ENCODE assay signal across 34 mouse cellular contexts in genomic region chr8:119625788-119626187, GRCm38 (mm10). TPM values are rescaled to one million over a fixed set of nuclear protein-coding genes. Genes with fewer than 3 reads are reported as not detected.
A peak's percentile ranks its signal among the peaks of the same experiment; 100 is the strongest.
DNase-seq lines count a peak whose midpoint lies in the region; ATAC-seq and TF ChIP-seq lines count a peak whose summit lies in the region.
"Had no signal": no experiment of that assay in that cellular context is flagged by ENCODE, and none has a peak within 500 bp of the region (broad histone marks: within the 10 kb centered on the region; RNA-seq: fewer than 3 reads in every experiment).

No protein-coding gene starts in this region.

- H3K9ac ChIP-seq in midbrain, postnatal 0 days (replicated peaks; ENCODE audit: low read length, poor library complexity, severe bottlenecking) = no peak overlapping the region
- H3K9ac ChIP-seq: forebrain, embryonic 13.5 days; heart, embryonic 13.5 days; hindbrain, embryonic 13.5 days had no signal

- H3K9me3 ChIP-seq in E14TG2a.4 (ENCODE audit: low read length) = no peaks in the 10 kb centered on the region
- no peaks in the 10 kb centered on the region for H3K9me3 ChIP-seq in embryonic facial prominence, embryonic 10.5 days
- no peaks in the 10 kb centered on the region for H3K9me3 ChIP-seq in midbrain, postnatal 0 days (ENCODE audit: low read length)
- H3K9me3 ChIP-seq: forebrain, embryonic 10.5 days; forebrain, embryonic 13.5 days; heart, embryonic 10.5 days; heart, embryonic 13.5 days; hindbrain, embryonic 13.5 days had no signal

- 82% methylated on average over 22 of the region's 22 CpGs for WGBS in embryonic facial prominence, embryonic 10.5 days
- 81% methylated on average over 22 of the region's 22 CpGs for WGBS in midbrain, postnatal 0 days

- intact Hi-C loops in heart, postnatal 10 days (cut with DNase I) = no loop called here

- peak; percentile 77 for DNase-seq in heart, adult 11 months
- DNase-seq in heart, postnatal 10 days = no peak
- DNase-seq in ES-CJ7 (ENCODE audit: low read depth, low spot score) (peak; percentile 40), ZHBTc4 (ENCODE audit: low read depth, low spot score) (peak; percentile 53)
- no peak for DNase-seq in embryonic facial prominence, embryonic 10.5 days (ENCODE audit: low spot score)
- DNase-seq in midbrain, postnatal 0 days (ENCODE audit: low spot score) = no peak
- DNase-seq: adrenal gland, postnatal 10 days; adrenal gland, postnatal 36 days; B cell, adult 2 months; cerebellum, adult 18-20 months; cerebellum, adult 9-10 months; cerebellum, postnatal 14 days; embryo, embryonic 11 days; gastrocnemius, postnatal 14 days; heart, adult 2 months; kidney, adult 18-20 months had no signal

- no peak for ATAC-seq in midbrain, postnatal 0 days (ENCODE audit: low FRiP score)
- ATAC-seq: forebrain, embryonic 13.5 days; forebrain, embryonic 16.5 days; hindbrain, embryonic 16.5 days; inflammation-experienced regulatory T-cells, adult 6 months; intestine, embryonic 16.5 days had no signal

- H3K27ac ChIP-seq in embryonic facial prominence, embryonic 10.5 days (replicated peaks) = no peak overlapping the region; the same call in none of the 2 replicates
- no peak overlapping the region for H3K27ac ChIP-seq in midbrain, postnatal 0 days (ENCODE audit: low read depth, low read length)
- H3K27ac ChIP-seq: forebrain, embryonic 10.5 days; forebrain, embryonic 13.5 days; heart, adult 2 months; heart, embryonic 10.5 days; heart, embryonic 13.5 days; hindbrain, embryonic 13.5 days had no signal

- TF ChIP-seq CTCF in E14TG2a.4 (conservative IDR thresholded peaks at IDR 0.05; ENCODE audit: low read length) = no peak
- TF ChIP-seq CTCF in midbrain, postnatal 0 days (IDR thresholded peaks at IDR 0.05) = no peak

- no peaks in the 10 kb centered on the region for H3K36me3 ChIP-seq in E14TG2a.4 (ENCODE audit: insufficient read depth, low read length)
- H3K36me3 ChIP-seq in embryonic facial prominence, embryonic 10.5 days (replicated peaks) = no peaks in the 10 kb centered on the region
- no peaks in the 10 kb centered on the region for H3K36me3 ChIP-seq in midbrain, postnatal 0 days (ENCODE audit: insufficient read depth, low read length)
- H3K36me3 ChIP-seq: forebrain, embryonic 10.5 days; heart, embryonic 10.5 days; heart, embryonic 13.5 days; hindbrain, embryonic 13.5 days had no signal

- peaks cover 87% of the 10 kb centered on the region for H3K27me3 ChIP-seq in E14TG2a.4 (ENCODE audit: insufficient read depth, low read length)
- peaks cover 20% of the 10 kb centered on the region; the same call in 1 of the 2 replicates for H3K27me3 ChIP-seq in embryonic facial prominence, embryonic 10.5 days (replicated peaks; ENCODE audit: low read depth, poor library complexity, severe bottlenecking)
- H3K27me3 ChIP-seq in midbrain, postnatal 0 days (ENCODE audit: insufficient read depth, low read length) = no peaks in the 10 kb centered on the region
- H3K27me3 ChIP-seq: forebrain, embryonic 13.5 days had no signal

- H3K4me2 ChIP-seq in midbrain, postnatal 0 days (ENCODE audit: low read depth, low read length, poor library complexity, severe bottlenecking) = no peak overlapping the region
- H3K4me2 ChIP-seq: forebrain, embryonic 13.5 days; heart, embryonic 13.5 days; hindbrain, embryonic 13.5 days had no signal

- H3K4me1 ChIP-seq in E14TG2a.4 (replicated peaks; ENCODE audit: low read depth, low read length) = peaks cover 47% of the 10 kb centered on the region
- peaks cover 54% of the 10 kb centered on the region for H3K4me1 ChIP-seq in embryonic facial prominence, embryonic 10.5 days
- H3K4me1 ChIP-seq in midbrain, postnatal 0 days (ENCODE audit: insufficient read depth, low read length) = no peaks in the 10 kb centered on the region
- H3K4me1 ChIP-seq: forebrain, embryonic 13.5 days had no signal

- H3K4me3 ChIP-seq in E14TG2a.4 (replicated peaks; ENCODE audit: low read length) = peak overlapping the region; percentile 39
- H3K4me3 ChIP-seq in embryonic facial prominence, embryonic 10.5 days = no peak overlapping the region
- no peak overlapping the region for H3K4me3 ChIP-seq in midbrain, postnatal 0 days (ENCODE audit: low read depth, low read length)
- H3K4me3 ChIP-seq: forebrain, embryonic 10.5 days; forebrain, embryonic 13.5 days; heart, adult 2 months; heart, embryonic 10.5 days; heart, embryonic 13.5 days; hindbrain, embryonic 13.5 days had no signal

RNA-seq across cellular contexts. Expression of gene Kcng4, which starts 9.7 kb away (rescaled TPM):
- total RNA-seq in heart, postnatal 10 days (2021) = under 1 TPM in 1 of 2 experiments, not detected in 1; 0.10 TPM
- polyA plus RNA-seq in embryonic facial prominence, embryonic 10.5 days (2016; fragmentation: Nextera tagmentation; extraction: Ambion mirVana) = 0.22 and 0.47 TPM in 2 replicates
- 0.61 and 1.6 TPM in 2 replicates for total RNA-seq in midbrain, postnatal 0 days (2014; rRNA removed)
- polyA plus RNA-seq in midbrain, postnatal 0 days (2015; fragmentation: Nextera tagmentation; extraction: Ambion mirVana) = 0.27 and 0.28 TPM in 2 replicates
- total RNA-seq: CH12.LX; common myeloid progenitor, adult 5-6 weeks; hematopoietic stem cell, adult 5-6 weeks; MEL had no signal
- polyA plus RNA-seq: embryonic facial prominence, embryonic 11.5 days; forebrain, embryonic 16.5 days; heart, embryonic 10.5 days; heart, embryonic 13.5 days; hindbrain, embryonic 13.5 days; inflammation-experienced regulatory T-cells, adult 6 months had no signal

RNA-seq across cellular contexts. Expression of gene Adad2, which starts 13.2 kb away (rescaled TPM):
- total RNA-seq in heart, postnatal 10 days (2021) = not detected
- polyA plus RNA-seq in embryonic facial prominence, embryonic 10.5 days (2016; fragmentation: Nextera tagmentation; extraction: Ambion mirVana) = 0.27 TPM in 1 of 2 replicates, not detected in the other
- total RNA-seq in midbrain, postnatal 0 days (2014; rRNA removed) = 0.33 and 1.0 TPM in 2 replicates
- polyA plus RNA-seq in midbrain, postnatal 0 days (2015; fragmentation: Nextera tagmentation; extraction: Ambion mirVana) = 0.22 and 0.23 TPM in 2 replicates
- total RNA-seq: adrenal gland, adult 18-20 months; adrenal gland, postnatal 10 days; adrenal gland, postnatal 36 days; CH12.LX; common myeloid progenitor, adult 5-6 weeks; gastrocnemius, postnatal 14 days; heart, adult 2 months; heart, postnatal 25 days; hematopoietic stem cell, adult 5-6 weeks; MEL had no signal
- polyA plus RNA-seq: forebrain, embryonic 13.5 days; forebrain, embryonic 16.5 days; heart, adult 2 months; heart, embryonic 10.5 days; heart, embryonic 13.5 days; hindbrain, embryonic 13.5 days; inflammation-experienced regulatory T-cells, adult 6 months had no signal

RNA-seq across cellular contexts. Expression of gene Taf1c, which starts 20.8 kb away (rescaled TPM):
- 1 to 10 TPM; 3.9 to 4.7 TPM for total RNA-seq in heart, postnatal 10 days (2021)
- 15.7 and 17.8 TPM in 2 replicates for polyA plus RNA-seq in embryonic facial prominence, embryonic 10.5 days (2016; fragmentation: Nextera tagmentation; extraction: Ambion mirVana)
- total RNA-seq in midbrain, postnatal 0 days (2014; rRNA removed) = 20.1 and 22.5 TPM in 2 replicates
- 9.6 and 10.2 TPM in 2 replicates for polyA plus RNA-seq in midbrain, postnatal 0 days (2015; fragmentation: Nextera tagmentation; extraction: Ambion mirVana)

RNA-seq across cellular contexts. Expression of gene Wfdc1, which starts 40.4 kb away (rescaled TPM):
- total RNA-seq in heart, postnatal 10 days (2021) = 10 to 100 TPM; 45.0 to 47.4 TPM
- polyA plus RNA-seq in embryonic facial prominence, embryonic 10.5 days (2016; fragmentation: Nextera tagmentation; extraction: Ambion mirVana) = 3.8 and 4.5 TPM in 2 replicates
- 8.5 and 13.5 TPM in 2 replicates for total RNA-seq in midbrain, postnatal 0 days (2014; rRNA removed)
- polyA plus RNA-seq in midbrain, postnatal 0 days (2015; fragmentation: Nextera tagmentation; extraction: Ambion mirVana) = 11.6 and 11.8 TPM in 2 replicates
- total RNA-seq: CH12.LX; common myeloid progenitor, adult 5-6 weeks; hematopoietic stem cell, adult 5-6 weeks; MEL had no signal
- polyA plus RNA-seq: inflammation-experienced regulatory T-cells, adult 6 months had no signal

RNA-seq across cellular contexts. Expression of gene Dnaaf1, which starts 50.8 kb away (rescaled TPM):
- total RNA-seq in heart, postnatal 10 days (2021) = not detected
- polyA plus RNA-seq in embryonic facial prominence, embryonic 10.5 days (2016; fragmentation: Nextera tagmentation; extraction: Ambion mirVana) = 0.11 and 0.15 TPM in 2 replicates
- 0.47 and 1.1 TPM in 2 replicates for total RNA-seq in midbrain, postnatal 0 days (2014; rRNA removed)
- 0.51 and 0.60 TPM in 2 replicates for polyA plus RNA-seq in midbrain, postnatal 0 days (2015; fragmentation: Nextera tagmentation; extraction: Ambion mirVana)
- total RNA-seq: adrenal gland, adult 18-20 months; adrenal gland, postnatal 10 days; common myeloid progenitor, adult 5-6 weeks; gastrocnemius, adult 18-20 months; gastrocnemius, postnatal 14 days; heart, adult 2 months; heart, postnatal 25 days; hematopoietic stem cell, adult 5-6 weeks had no signal
- polyA plus RNA-seq: embryonic facial prominence, embryonic 11.5 days; inflammation-experienced regulatory T-cells, adult 6 months had no signal

Comparison
In these comparisons a context has a peak if more than half of its experiments do, and no peak if none do; other contexts are left out.
1. DNase-seq: peak in heart, adult 11 months (single experiment), ES-CJ7 (single experiment) and ZHBTc4 (single experiment); none in heart, postnatal 10 days (0 of 2), embryonic facial prominence, embryonic 10.5 days (single experiment) and midbrain, postnatal 0 days (single experiment).